Mouse (Mus musculus) heart, postnatal 10 days (tissue): Measurements from ENCODE around the gene Npy2r. TPM values are rescaled to one million over a fixed set of nuclear protein-coding genes. Genes with fewer than 3 reads are reported as not detected.

Experiments
- DNase-seq, 2 experiments: peaks; one replicate each; pipeline ENCODE4 v3.0.0; 2021
- intact Hi-C: fragments of 180-260 bp; cut with DNase I; formaldehyde crosslinking; loops from one replicate; pipeline ENCODE4 v1.15.1; 2025
- total RNA-seq, 2 experiments: library from RNA; stranded (reverse); gene quantifications; 2 replicates each; pipeline ENCODE4 v1.2.3; 2021

Gene Npy2r
- total RNA-seq = not detected

DNA sequence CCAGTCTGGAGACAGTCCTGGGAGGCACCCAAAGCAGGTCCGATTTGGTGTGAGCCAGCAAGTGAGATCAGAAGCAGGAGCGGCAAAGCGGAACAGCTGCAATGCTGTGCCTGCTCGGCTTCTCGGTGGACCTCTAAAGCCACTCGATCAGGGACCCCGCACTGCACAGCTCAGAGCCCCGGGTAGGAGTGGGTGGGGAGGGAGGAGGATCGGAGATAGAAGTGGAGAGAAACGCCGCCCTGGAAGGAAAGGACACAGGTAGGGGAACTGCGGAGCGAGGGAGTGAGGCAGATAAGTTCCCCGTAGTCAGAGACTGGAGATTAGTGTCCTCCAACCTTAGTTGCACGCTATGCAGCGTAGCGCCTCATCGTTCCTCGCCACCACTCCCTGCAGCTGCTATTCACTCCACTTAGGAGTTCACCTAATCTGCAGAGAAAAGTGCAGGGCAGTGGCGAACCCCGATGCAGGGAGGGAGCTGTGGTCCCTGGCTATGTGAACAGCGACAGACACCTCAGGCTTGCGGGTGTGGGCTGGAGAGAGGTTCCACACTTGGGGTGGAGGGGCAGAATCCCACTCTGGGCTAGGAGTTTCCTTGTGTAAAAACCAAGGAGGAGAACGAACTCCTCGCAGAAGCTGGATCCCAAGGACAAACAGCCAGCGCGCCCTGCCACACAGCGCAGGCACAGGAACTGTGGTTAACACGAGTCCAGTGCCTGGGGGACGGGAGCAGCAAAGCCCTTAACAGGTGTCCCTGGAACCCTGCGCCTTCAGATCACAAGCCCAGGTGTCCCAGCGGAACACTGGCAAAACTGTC is at the start of gene Npy2r:
Npy2r (minus strand) TSS at position 177 of the 814 bp plus-strand sequence.
- intact Hi-C loops = no loop called here
- peak in 1 of 2 experiments; percentile 2 for DNase-seq

DNA sequence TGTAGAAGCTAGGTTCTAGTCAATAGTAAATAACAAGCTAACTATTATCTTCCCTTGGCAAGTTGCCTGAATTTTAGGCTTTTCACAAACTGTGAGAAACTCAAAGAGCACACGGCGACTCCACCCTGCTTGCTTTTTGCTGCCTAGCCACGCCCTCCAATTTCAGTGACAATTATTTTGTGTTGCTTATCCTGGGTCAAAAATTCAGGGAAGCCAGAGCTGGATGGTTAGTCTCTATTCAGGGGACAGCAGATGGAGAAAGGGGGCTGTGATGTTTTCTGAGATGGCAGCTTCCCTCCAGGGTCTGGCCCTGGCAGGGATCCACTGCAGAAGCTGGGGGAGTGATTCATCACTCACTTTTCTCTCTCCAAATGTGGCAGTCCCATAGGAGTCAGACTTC is 9.9 kb upstream of the Npy2r start:
- no peak for DNase-seq
- intact Hi-C loops = no loop called here

DNA sequence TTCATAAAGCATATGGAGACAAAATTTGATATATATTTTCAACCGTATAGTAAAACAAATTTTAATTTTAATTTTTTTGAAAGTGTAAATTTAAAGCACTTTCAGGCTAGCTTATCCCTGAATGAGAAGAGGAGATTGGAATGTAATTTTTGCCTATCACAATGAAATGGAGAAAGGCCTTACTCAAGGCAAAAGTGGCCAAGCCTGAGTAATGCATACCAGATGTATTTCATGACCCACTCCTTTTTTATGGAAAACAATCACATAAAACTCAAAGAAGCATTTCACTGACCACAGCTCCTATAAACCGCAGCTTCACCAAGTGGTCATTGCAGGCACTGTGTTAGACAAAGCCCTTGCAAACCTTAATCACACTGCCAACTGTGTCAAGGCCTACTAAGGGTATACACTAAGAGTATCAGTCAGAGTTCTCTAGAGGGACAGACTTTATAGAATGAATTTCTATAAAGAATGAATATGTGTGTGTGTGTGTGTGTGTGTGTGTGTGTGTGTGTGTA is 8.5 kb upstream of the Npy2r start:
- DNase-seq = no peak
- intact Hi-C loops = no loop called here

DNA sequence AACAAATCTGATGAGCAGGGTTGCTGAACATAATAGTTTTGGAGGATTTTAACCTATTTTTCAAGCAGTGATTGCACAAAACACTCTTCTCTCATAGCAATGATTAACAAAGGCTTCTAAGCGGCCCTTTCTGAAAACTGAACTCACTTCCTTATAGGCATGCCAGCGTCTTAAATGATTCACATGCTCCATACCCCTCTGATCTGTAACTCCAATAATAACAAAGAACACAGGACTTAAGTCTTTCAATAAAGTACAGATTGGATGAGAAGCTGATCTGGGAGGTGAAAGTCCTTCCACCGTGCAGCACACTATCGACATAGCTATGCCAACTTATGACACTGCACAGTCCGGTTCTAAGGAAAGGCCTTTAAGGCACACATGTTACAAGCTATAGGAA is 2.0 kb upstream of the Npy2r start:
- DNase-seq = no peak
- intact Hi-C loops = no loop called here

DNA sequence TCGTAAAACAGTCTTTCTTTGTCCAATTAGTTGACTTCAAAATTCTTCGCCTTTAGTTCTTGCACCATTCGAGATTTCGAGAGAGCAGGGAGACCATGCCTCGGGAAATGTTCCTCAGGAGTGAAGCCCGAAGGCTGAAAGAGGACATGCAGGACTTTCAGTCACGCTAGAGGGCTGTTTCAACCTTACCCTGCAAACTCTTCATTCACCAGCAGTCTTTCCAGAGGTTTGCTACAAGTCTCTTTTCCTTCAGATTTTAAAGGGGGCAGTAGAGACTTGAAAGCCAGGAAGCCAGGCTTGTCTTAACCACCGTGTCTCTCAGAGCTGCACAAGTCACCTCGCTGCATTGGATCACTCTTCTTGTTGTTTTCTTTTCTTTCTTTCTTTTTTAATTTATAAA is 869 bp upstream of the Npy2r start:
- intact Hi-C loops = no loop called here
- no peak for DNase-seq

DNA sequence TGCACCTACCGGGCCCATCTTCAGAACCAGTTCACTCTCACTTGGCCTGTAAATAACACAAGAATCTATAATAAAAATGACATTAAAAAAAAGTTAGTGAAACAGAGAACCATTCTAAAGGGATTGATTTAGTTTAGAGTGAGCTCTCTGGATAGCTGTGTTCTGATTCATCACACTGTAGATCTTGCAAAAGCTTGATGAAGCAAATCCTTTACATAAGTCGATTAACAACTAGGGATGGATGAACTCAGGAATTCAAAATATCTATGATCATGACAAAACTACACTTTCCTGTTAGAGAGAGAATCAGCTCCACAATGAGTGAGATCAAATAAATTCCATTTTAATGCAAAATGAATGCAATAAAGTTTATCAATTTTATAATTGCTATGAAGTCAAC is 6.4 kb downstream of the Npy2r start:
- no peak for DNase-seq
- intact Hi-C loops = no loop called here

DNA sequence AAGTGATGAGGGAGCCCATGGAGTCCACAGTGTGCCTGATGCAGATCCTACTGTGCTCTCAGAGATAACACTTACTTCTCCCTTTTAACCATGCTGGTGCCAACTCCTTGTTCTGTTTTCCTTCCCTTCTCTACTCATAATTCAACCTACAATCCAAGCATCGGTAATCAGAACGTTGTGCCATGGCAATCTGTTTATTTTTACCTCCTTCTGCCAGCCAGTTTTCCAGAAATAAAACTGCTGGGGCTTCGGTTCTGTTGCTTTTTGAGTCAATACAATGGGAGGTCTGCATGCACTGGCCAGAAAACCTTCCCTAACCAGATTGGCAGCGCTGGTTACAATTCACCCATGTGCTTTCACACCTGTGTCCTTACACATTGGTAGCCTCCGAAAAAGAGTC is 7.9 kb downstream of the Npy2r start:
- intact Hi-C loops = no loop called here

DNA sequence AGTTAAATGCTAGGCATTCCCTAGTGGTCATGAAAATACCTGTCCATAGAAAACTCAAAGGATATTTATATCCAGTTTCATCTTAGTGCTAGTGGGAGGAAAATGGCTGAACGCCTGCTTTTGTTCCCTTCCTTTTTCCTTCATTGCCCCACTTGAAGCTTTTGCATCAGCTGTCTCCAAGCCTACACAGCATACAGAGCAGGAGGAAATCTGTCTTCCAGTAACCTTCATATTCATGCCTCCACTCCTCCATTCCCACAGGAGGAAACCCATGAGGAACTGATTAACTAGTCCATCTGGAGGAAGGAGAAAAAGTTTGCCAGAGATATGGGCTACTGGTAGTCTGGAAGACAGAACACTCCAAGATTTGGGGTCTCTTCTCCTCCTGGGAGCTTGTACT is 23.1 kb downstream of the Npy2r start:
- intact Hi-C loops = no loop called here

More for the DNA sequence above, 7.9 kb downstream of the Npy2r start:
- DNase-seq = no peak

DNA sequence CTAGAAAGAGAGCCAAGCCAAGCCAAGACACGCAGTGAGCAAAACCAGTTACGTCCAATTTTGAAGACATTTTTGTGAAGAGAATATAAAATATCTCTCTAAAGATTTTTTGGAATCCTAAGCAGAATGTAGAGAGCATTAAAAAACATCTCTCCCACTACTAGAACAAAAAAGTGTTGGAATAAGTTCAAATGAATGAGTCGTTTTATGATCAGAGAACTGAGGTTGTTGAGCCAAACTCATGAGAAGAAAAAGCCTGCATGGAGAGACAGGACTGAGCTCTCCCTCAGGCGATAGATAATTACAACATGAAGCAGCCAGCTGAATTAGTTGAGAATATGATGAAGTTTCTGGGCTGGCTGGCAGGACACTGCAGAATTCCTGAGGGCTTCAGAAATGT is 49.9 kb downstream of the Npy2r start:
- no peak for DNase-seq
- intact Hi-C loops = no loop called here

More for the DNA sequence above, 23.1 kb downstream of the Npy2r start:
- no peak for DNase-seq

Other genes with a start within 250 kb of the Npy2r start
- 1 to 10 TPM; 2.4 to 2.5 TPM for gene Map9, start 190.0 kb downstream of the Npy2r start, total RNA-seq